9 mouse cellular contexts compared by ENCODE assay signal in genomic region chr12:74014739-74015270, GRCm38 (mm10). TPM values are rescaled to one million over a fixed set of nuclear protein-coding genes. Genes with fewer than 3 reads are reported as not detected.
DNase-seq lines count a peak whose midpoint lies in the region; ATAC-seq and TF ChIP-seq lines count a peak whose summit lies in the region.
"Had no signal": no experiment of that assay in that cellular context is flagged by ENCODE, and none has a peak within 500 bp of the region (broad histone marks: within the 10 kb centered on the region; RNA-seq: fewer than 3 reads in every experiment).

No protein-coding gene starts in this region.

- no peak overlapping the region for H3K27ac ChIP-seq in kidney, postnatal 0 days
- H3K27ac ChIP-seq: liver, embryonic 15.5 days; stomach, embryonic 15.5 days had no signal

- no peak for ATAC-seq in kidney, postnatal 0 days (replicated peaks; ENCODE audit: low FRiP score, low read depth)

- DNase-seq in layer of hippocampus, postnatal 10 days (ENCODE audit: low spot score in 2 of 2): peak; percentile 38 to 51
- no peak for DNase-seq in layer of hippocampus, adult 8-10 months (ENCODE audit: low spot score in 2 of 2)
- peak; percentile 11 for DNase-seq in MEL-GATA-1-ER (ENCODE audit: extremely low read depth, low read depth)
- DNase-seq in adrenal gland, postnatal 14 days: peak; percentile 58
- DNase-seq in kidney, postnatal 0 days (ENCODE audit: low spot score): no peak
- peak; percentile 66 for DNase-seq in testis, postnatal 10 days (ENCODE audit: low spot score)
- no peak for DNase-seq in left cerebral cortex, adult 9 months (ENCODE audit: low spot score in 2 of 2)

- no peaks in the 10 kb centered on the region for H3K27me3 ChIP-seq in kidney, postnatal 0 days (ENCODE audit: insufficient read depth, low read length)
- H3K27me3 ChIP-seq: liver, embryonic 15.5 days; stomach, embryonic 15.5 days had no signal

- TF ChIP-seq CTCF in kidney, postnatal 0 days (IDR thresholded peaks at IDR 0.05; ENCODE audit: low read depth): peak; percentile 64

- WGBS in kidney, postnatal 0 days: 56% methylated on average over 7 of the region's 7 CpGs

- no peak overlapping the region for H3K9ac ChIP-seq in kidney, postnatal 0 days (ENCODE audit: low read depth, low read length)
- H3K9ac ChIP-seq: liver, embryonic 15.5 days; stomach, embryonic 15.5 days had no signal

- no peaks in the 10 kb centered on the region for H3K9me3 ChIP-seq in kidney, postnatal 0 days (replicated peaks; ENCODE audit: low read length)
- H3K9me3 ChIP-seq: liver, embryonic 15.5 days; stomach, embryonic 15.5 days had no signal

- H3K4me2 ChIP-seq in kidney, postnatal 0 days (ENCODE audit: low read length): no peak overlapping the region
- H3K4me2 ChIP-seq: liver, embryonic 15.5 days; stomach, embryonic 15.5 days had no signal

- H3K4me3 ChIP-seq in kidney, postnatal 0 days (replicated peaks; ENCODE audit: low read depth, low read length): no peak overlapping the region
- H3K4me3 ChIP-seq: liver, embryonic 15.5 days; stomach, embryonic 15.5 days had no signal

- no peaks in the 10 kb centered on the region for H3K36me3 ChIP-seq in kidney, postnatal 0 days (ENCODE audit: insufficient read depth, low read length)
- H3K36me3 ChIP-seq: liver, embryonic 15.5 days; stomach, embryonic 15.5 days had no signal

- no peaks in the 10 kb centered on the region for H3K4me1 ChIP-seq in kidney, postnatal 0 days (replicated peaks; ENCODE audit: insufficient read depth, low read length)
- H3K4me1 ChIP-seq: liver, embryonic 15.5 days; stomach, embryonic 15.5 days had no signal

RNA-seq across cellular contexts. Expression of gene Syt16, which starts 17.3 kb away (rescaled TPM):
- 10 to 100 TPM; 74.6 to 78.0 TPM for total RNA-seq in layer of hippocampus, postnatal 10 days (2021)
- 10 to 100 TPM; 46.8 to 54.5 (median 51.1) TPM for total RNA-seq in layer of hippocampus, adult 8-10 months (2022)
- 0.78 and 0.90 TPM in 2 replicates for total RNA-seq in adrenal gland, postnatal 14 days (2021)
- polyA plus RNA-seq in kidney, postnatal 0 days (2015; fragmentation: Nextera tagmentation; extraction: Ambion mirVana): 0.36 and 0.67 TPM in 2 replicates

RNA-seq across cellular contexts. Expression of gene Snapc1, which starts 50.5 kb away (rescaled TPM):
- 10 to 100 TPM; 27.4 to 34.5 TPM for total RNA-seq in layer of hippocampus, postnatal 10 days (2021)
- total RNA-seq in layer of hippocampus, adult 8-10 months (2022): 10 to 100 TPM; 34.8 to 46.9 (median 37.7) TPM
- 16.3 and 16.8 TPM in 2 replicates for total RNA-seq in adrenal gland, postnatal 14 days (2021)
- polyA plus RNA-seq in kidney, postnatal 0 days (2015; fragmentation: Nextera tagmentation; extraction: Ambion mirVana): 12.4 and 12.6 TPM in 2 replicates

Comparison
In these comparisons a context has a peak if more than half of its experiments do, and no peak if none do; other contexts are left out.
1. DNase-seq: peak in layer of hippocampus, postnatal 10 days (2 of 2), MEL-GATA-1-ER (single experiment), adrenal gland, postnatal 14 days (single experiment) and testis, postnatal 10 days (single experiment); none in layer of hippocampus, adult 8-10 months (0 of 2), kidney, postnatal 0 days (single experiment) and left cerebral cortex, adult 9 months (0 of 2).
2. RNA of gene Syt16, which starts 17.3 kb away (total RNA-seq): 74.6 to 78.0 TPM in layer of hippocampus, postnatal 10 days and 46.8 to 54.5 TPM in layer of hippocampus, adult 8-10 months; 0.78 to 0.90 TPM in adrenal gland, postnatal 14 days; every median in the first group is over 10 times any median in the second.